Mouse (Mus musculus): ENCODE results near the gene Ppp6r3.

The Ppp6r3 gene

GRCm38 (mm10) chr19:3575632-3576384 is at the start of gene Ppp6r3:
Ppp6r3 (minus strand) TSS chr19:3575749.
- DNase-seq (ENCODE audit: low read depth, low spot score) = peak; percentile 99

GRCm38 (mm10) chr19:3625111-3625510 is 49.6 kb upstream of the Ppp6r3 start:
- no peak for DNase-seq (ENCODE audit: low read depth, low spot score)

GRCm38 (mm10) chr19:3623824-3624223 is 48.3 kb upstream of the Ppp6r3 start:
- DNase-seq (ENCODE audit: low read depth, low spot score) = peak; percentile 60

- peak; percentile 13 for DNase-seq (ENCODE audit: low read depth, low spot score)
These were observed 47.7 kb upstream of the Ppp6r3 start for GRCm38 (mm10) chr19:3623294-3623693.

- DNase-seq (ENCODE audit: low read depth, low spot score) = no peak
These were observed 45.3 kb upstream of the Ppp6r3 start for GRCm38 (mm10) chr19:3620871-3621270.

- peak; percentile 17 for DNase-seq (ENCODE audit: low read depth, low spot score)
These were observed 43.8 kb upstream of the Ppp6r3 start for GRCm38 (mm10) chr19:3619359-3619758.

- DNase-seq (ENCODE audit: low read depth, low spot score) = no peak
These were observed 38.4 kb upstream of the Ppp6r3 start for GRCm38 (mm10) chr19:3613991-3614390.

GRCm38 (mm10) chr19:3612534-3613273 is 37.2 kb upstream of the Ppp6r3 start:
- DNase-seq (ENCODE audit: low read depth, low spot score) = no peak

- peak; percentile 6 for DNase-seq (ENCODE audit: low read depth, low spot score)
These were observed 36.2 kb upstream of the Ppp6r3 start for GRCm38 (mm10) chr19:3611730-3612129.

GRCm38 (mm10) chr19:3610886-3611285 is 35.3 kb upstream of the Ppp6r3 start:
- DNase-seq (ENCODE audit: low read depth, low spot score) = no peak

GRCm38 (mm10) chr19:3609826-3610225 is 34.3 kb upstream of the Ppp6r3 start:
- no peak for DNase-seq (ENCODE audit: low read depth, low spot score)

- no peak for DNase-seq (ENCODE audit: low read depth, low spot score)
These were observed 18.8 kb upstream of the Ppp6r3 start for GRCm38 (mm10) chr19:3594316-3594715.

GRCm38 (mm10) chr19:3593379-3594055 is 18.0 kb upstream of the Ppp6r3 start:
- DNase-seq (ENCODE audit: low read depth, low spot score) = no peak

GRCm38 (mm10) chr19:3589968-3590367 is 14.4 kb upstream of the Ppp6r3 start:
- DNase-seq (ENCODE audit: low read depth, low spot score) = no peak

- DNase-seq (ENCODE audit: low read depth, low spot score) = no peak
These were observed 14.0 kb upstream of the Ppp6r3 start for GRCm38 (mm10) chr19:3589547-3589946.

GRCm38 (mm10) chr19:3587729-3588128 is 12.2 kb upstream of the Ppp6r3 start:
- DNase-seq (ENCODE audit: low read depth, low spot score) = peak; percentile 62

GRCm38 (mm10) chr19:3586540-3586939 is 11.0 kb upstream of the Ppp6r3 start:
- peak; percentile 54 for DNase-seq (ENCODE audit: low read depth, low spot score)

GRCm38 (mm10) chr19:3586026-3586425 is 10.5 kb upstream of the Ppp6r3 start:
- no peak for DNase-seq (ENCODE audit: low read depth, low spot score)

- peak; percentile 56 for DNase-seq (ENCODE audit: low read depth, low spot score)
These were observed 5.8 kb upstream of the Ppp6r3 start for GRCm38 (mm10) chr19:3581326-3581725.

GRCm38 (mm10) chr19:3577911-3578290 is 2.4 kb upstream of the Ppp6r3 start:
- no peak for DNase-seq (ENCODE audit: low read depth, low spot score)

- no peak for DNase-seq (ENCODE audit: low read depth, low spot score)
These were observed 1.8 kb upstream of the Ppp6r3 start for GRCm38 (mm10) chr19:3577265-3577910.
